Mouse (Mus musculus) myocyte (in vitro differentiated cells): Measurements from ENCODE around the gene Syt8. TPM values are rescaled to one million over a fixed set of nuclear protein-coding genes. Genes with fewer than 3 reads are reported as not detected.

ENCODE experiments used
- H3K27me3 ChIP-seq: one replicate; pipeline ENCODE4 v1.6.1; 2011; ENCODE audit not compliant: control insufficient read depth, insufficient read depth, insufficient read length
- H3K36me3 ChIP-seq: one replicate; pipeline ENCODE4 v1.6.1; 2011; ENCODE audit not compliant: control insufficient read depth, insufficient read depth
- H3K4me2 ChIP-seq: one replicate; pipeline ENCODE4 v1.6.1; 2011; ENCODE audit warnings: low read depth, control low read depth
- H3K4me3 ChIP-seq: one replicate; pipeline ENCODE4 v1.5.1; 2011; ENCODE audit warnings: mild to moderate bottlenecking, control low read depth, moderate library complexity
- H3K79me2 ChIP-seq: one replicate; pipeline ENCODE4 v1.6.1; 2011; ENCODE audit not compliant: control insufficient read depth, insufficient read depth
- H3ac ChIP-seq: one replicate; pipeline ENCODE4 v1.6.1; 2011; ENCODE audit not compliant: control insufficient read depth, insufficient read length
- CEBPB ChIP-seq: IDR thresholded peaks from 2 replicates; pipeline ENCODE4 v1.6.1; 2011; ENCODE audit warnings: mild to moderate bottlenecking, moderate library complexity; ENCODE audit not compliant: poor library complexity, insufficient read depth, severe bottlenecking
- E2F4 ChIP-seq: IDR thresholded peaks from one replicate; pipeline ENCODE4 v1.6.1; 2011; ENCODE audit warnings: mild to moderate bottlenecking, control low read depth, moderate library complexity; ENCODE audit not compliant: insufficient read depth
- MAX ChIP-seq: IDR thresholded peaks from one replicate; pipeline ENCODE4 v1.6.1; 2011; ENCODE audit warnings: low read depth, mild to moderate bottlenecking, control low read depth
- MYOD1 ChIP-seq, 3 experiments: IDR thresholded peaks; one replicate each; pipeline ENCODE4 v1.6.1; 2011; ENCODE audit warnings: control low read depth in 2 of 3, low read depth in 2 of 3, mild to moderate bottlenecking in 2 of 3, moderate library complexity in 1 of 3; ENCODE audit not compliant: insufficient read length in 2 of 3, control insufficient read depth in 1 of 3
- MYOG ChIP-seq, 3 experiments: IDR thresholded peaks; one replicate each; pipeline ENCODE4 v1.6.1; 2011; ENCODE audit warnings: control low read depth in 2 of 3, low read depth in 2 of 3, mild to moderate bottlenecking in 2 of 3; ENCODE audit not compliant: insufficient read length in 2 of 3, control insufficient read depth in 1 of 3, insufficient read depth in 1 of 3
- POLR2A ChIP-seq: IDR thresholded peaks from one replicate; pipeline ENCODE4 v1.6.1; 2011; ENCODE audit warnings: low read depth, mild to moderate bottlenecking, control low read depth, moderate library complexity; ENCODE audit not compliant: insufficient read length
- POLR2AphosphoS2 ChIP-seq: IDR thresholded peaks from one replicate; pipeline ENCODE4 v1.6.1; 2011; ENCODE audit warnings: low read depth, control low read depth; ENCODE audit not compliant: insufficient read length
- REST ChIP-seq: IDR thresholded peaks from one replicate; pipeline ENCODE4 v1.6.1; 2011; ENCODE audit warnings: mild to moderate bottlenecking, control low read depth, moderate library complexity; ENCODE audit not compliant: insufficient read depth, insufficient read length
- SRF ChIP-seq: IDR thresholded peaks from one replicate; pipeline ENCODE4 v1.6.1; 2011; ENCODE audit warnings: low read depth; ENCODE audit not compliant: control insufficient read depth, insufficient read length
- TCF12 ChIP-seq: IDR thresholded peaks from one replicate; pipeline ENCODE4 v1.6.1; 2011; ENCODE audit warnings: mild to moderate bottlenecking, control low read depth; ENCODE audit not compliant: poor library complexity, insufficient read depth, severe bottlenecking
- TCF3 ChIP-seq: IDR thresholded peaks from one replicate; pipeline ENCODE4 v1.6.1; 2011; ENCODE audit warnings: low read depth, control low read depth; ENCODE audit not compliant: insufficient read length
- USF1 ChIP-seq: IDR thresholded peaks from one replicate; pipeline ENCODE4 v1.6.1; 2011; ENCODE audit warnings: low read depth, mild to moderate bottlenecking, control low read depth, moderate library complexity
- polyA plus RNA-seq: library from polyadenylated mRNA; unstranded; fragments of >200 nt; fragmentation: generic; extraction: Trizol; gene quantifications from one replicate; pipeline ENCODE4 v1.2.1, GENCODE M21; 2012; ENCODE audit warnings: missing spikeins

Syt8 gene
- polyA plus RNA-seq, 1 experiment = 14.5 TPM

DNA sequence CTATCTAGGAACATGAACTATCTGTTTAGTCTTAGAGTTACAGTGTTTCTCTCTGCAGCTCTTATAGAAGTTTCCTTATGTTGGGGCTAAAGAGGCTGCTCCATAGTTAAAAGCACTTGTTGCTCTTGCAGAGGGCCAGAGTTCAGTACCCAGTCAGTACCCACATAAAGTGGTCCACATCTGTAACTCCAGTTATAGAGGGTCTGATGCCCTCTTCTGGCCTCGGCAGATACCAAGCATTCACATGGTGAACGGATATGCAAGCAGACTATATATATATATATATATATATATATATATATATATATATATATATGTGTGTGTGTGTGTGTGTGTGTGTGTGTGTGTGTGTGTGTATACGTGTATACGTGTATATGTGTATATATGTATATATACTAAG is 26.7 kb upstream of the Syt8 start:
- Histone ChIP-seq H3K79me2 (no peaks in the 10 kb centered on the region), H3ac (no peak overlapping the region), H3K4me3 (no peak overlapping the region), H3K4me2 (no peak overlapping the region), H3K27me3 (no peaks in the 10 kb centered on the region), H3K36me3 (no peaks in the 10 kb centered on the region)
- TF ChIP-seq MAX (no peak), MYOD1 (IDR thresholded peaks at IDR 0.05; ENCODE audit: control insufficient read depth in 1 of 3, insufficient read length in 2 of 3, low read depth in 2 of 3) (no peak), POLR2A (no peak)

DNA sequence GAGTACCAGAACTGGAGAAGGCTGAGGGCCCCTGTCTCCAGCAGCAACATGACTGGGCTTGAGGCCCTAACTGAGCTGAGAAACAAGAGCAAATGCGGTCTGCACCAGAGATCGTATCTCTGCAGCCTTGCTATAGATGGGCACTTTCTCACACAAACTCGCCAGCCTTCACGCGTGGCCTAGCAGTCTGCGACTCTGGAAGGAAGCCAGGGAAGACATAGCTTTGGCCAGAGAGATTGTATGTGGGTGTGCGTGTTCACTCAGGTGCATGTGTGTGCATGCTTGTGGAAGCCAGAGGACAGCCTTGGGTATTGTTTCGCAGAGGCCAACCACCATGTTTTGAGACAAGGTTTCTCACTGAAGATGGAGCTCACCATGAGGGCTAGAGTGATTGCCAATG is 26.0 kb upstream of the Syt8 start:
- Histone ChIP-seq H3K4me3 (no peak overlapping the region), H3K79me2 (no peaks in the 10 kb centered on the region), H3K36me3 (no peaks in the 10 kb centered on the region), H3ac (no peak overlapping the region), H3K4me2 (no peak overlapping the region), H3K27me3 (no peaks in the 10 kb centered on the region)
- TF ChIP-seq POLR2A (no peak), E2F4 (no peak)

DNA sequence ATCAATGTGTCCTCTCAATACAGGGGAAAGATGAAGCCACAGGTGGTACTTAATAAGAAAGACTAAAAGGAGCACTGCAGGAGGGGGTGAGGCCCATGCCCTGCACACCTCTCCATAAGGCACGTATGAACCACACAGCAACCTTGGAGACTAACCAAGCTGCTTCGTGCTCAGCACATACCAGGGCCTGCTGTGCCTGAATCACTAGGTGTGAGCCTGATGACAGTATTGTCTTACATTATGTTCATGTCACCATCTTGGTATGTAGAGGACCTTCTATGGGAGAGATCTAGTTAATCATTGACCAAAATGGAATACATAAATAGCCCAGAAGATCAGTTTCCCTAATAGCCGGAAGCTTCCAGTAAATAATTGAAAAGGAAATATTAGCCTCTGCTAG is 25.0 kb upstream of the Syt8 start:
- TF ChIP-seq MYOD1 (IDR thresholded peaks at IDR 0.05; ENCODE audit: control insufficient read depth in 1 of 3, insufficient read length in 2 of 3, low read depth in 2 of 3) (no peak), USF1 (no peak), CEBPB (no peak), TCF3 (no peak), SRF (no peak), MAX (no peak), TCF12 (no peak), E2F4 (no peak), REST (no peak)
- Histone ChIP-seq H3K4me3 (no peak overlapping the region), H3K27me3 (no peaks in the 10 kb centered on the region), H3ac (no peak overlapping the region), H3K36me3 (no peaks in the 10 kb centered on the region), H3K79me2 (no peaks in the 10 kb centered on the region), H3K4me2 (no peak overlapping the region)

DNA sequence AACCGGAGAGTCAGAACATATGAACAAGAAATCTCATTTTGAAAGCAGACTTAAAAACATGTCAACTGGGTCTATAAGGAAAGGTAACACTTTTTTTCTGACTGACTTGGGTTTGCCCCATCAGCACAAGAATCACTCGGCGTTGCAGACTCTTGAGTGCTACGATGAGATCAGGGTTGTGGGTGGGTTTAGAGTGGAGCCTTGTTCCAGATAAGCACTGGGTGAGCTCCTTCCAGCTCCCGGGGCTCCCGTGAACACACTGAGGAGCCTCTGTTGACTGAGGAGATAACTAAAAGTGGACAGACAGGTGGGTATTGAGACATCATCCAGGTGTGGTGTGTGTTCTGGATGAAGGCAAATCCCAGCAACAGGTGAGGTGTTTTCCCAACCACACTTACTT is 21.4 kb upstream of the Syt8 start:
- Histone ChIP-seq H3K79me2 (no peaks in the 10 kb centered on the region), H3K4me2 (no peak overlapping the region), H3ac (no peak overlapping the region), H3K27me3 (no peaks in the 10 kb centered on the region), H3K4me3 (no peak overlapping the region), H3K36me3 (no peaks in the 10 kb centered on the region)
- TF ChIP-seq MYOD1 (IDR thresholded peaks at IDR 0.05; ENCODE audit: control insufficient read depth in 1 of 3, insufficient read length in 2 of 3, low read depth in 2 of 3) (no peak), TCF12 (no peak), USF1 (no peak), MYOG (IDR thresholded peaks at IDR 0.05; ENCODE audit: control insufficient read depth in 1 of 3, insufficient read depth in 1 of 3, insufficient read length in 2 of 3, low read depth in 2 of 3) (no peak), POLR2A (no peak), E2F4 (no peak), SRF (no peak), POLR2AphosphoS2 (no peak), REST (no peak), TCF3 (no peak), MAX (no peak), CEBPB (no peak)

DNA sequence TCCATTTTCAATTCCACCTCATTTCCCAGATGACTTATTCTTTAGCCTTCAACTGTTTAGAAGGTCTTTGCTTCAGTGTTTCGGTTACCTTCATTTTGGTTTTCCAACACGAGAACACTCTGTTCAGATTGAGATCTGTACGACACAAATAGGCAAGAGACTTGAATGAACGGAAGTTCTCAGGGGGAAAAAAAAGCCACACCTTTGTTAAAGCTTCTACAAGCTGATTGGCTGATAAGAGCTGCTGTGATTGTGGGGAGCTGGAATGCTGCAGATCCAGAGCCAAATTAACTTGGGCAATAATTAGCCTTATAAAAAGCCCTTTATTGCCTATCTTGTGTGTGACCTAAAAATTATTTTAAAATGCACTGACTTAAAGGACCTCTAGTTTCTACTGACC is 19.3 kb upstream of the Syt8 start:
- TF ChIP-seq MYOD1 (IDR thresholded peaks at IDR 0.05; ENCODE audit: control insufficient read depth in 1 of 3, insufficient read length in 2 of 3, low read depth in 2 of 3) (no peak), MYOG (IDR thresholded peaks at IDR 0.05; ENCODE audit: control insufficient read depth in 1 of 3, insufficient read depth in 1 of 3, insufficient read length in 2 of 3, low read depth in 2 of 3) (no peak), REST (no peak), MAX (no peak), USF1 (no peak), CEBPB (no peak), POLR2A (no peak), E2F4 (no peak), TCF12 (no peak), POLR2AphosphoS2 (no peak), TCF3 (no peak), SRF (no peak)
- Histone ChIP-seq H3K4me2 (no peak overlapping the region), H3ac (no peak overlapping the region), H3K27me3 (no peaks in the 10 kb centered on the region), H3K79me2 (no peaks in the 10 kb centered on the region), H3K4me3 (no peak overlapping the region), H3K36me3 (no peaks in the 10 kb centered on the region)

DNA sequence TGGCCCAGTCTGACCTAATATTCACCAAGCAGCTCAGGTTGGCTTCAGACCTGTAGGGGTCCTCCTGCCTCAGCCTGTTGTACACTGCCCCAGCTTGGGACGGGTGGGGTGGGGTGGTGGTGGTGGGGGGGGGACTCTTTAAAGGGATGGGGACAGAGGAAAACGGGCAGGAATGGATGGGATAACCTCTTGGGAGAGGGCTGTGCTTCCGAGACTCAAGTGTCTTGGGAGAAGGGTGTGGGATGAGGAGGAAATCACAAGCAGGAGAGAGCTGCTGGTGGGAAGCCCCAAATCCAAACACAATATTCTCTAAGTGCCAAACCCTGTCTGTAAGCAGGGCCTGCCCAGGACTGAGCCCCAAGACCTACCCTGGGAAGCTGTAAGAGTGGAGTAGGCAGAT is 18.4 kb upstream of the Syt8 start:
- no peak overlapping the region for H3K4me2 ChIP-seq
- TF ChIP-seq SRF = no peak
- no peak for TF ChIP-seq MYOG (IDR thresholded peaks at IDR 0.05; ENCODE audit: control insufficient read depth in 1 of 3, insufficient read depth in 1 of 3, insufficient read length in 2 of 3, low read depth in 2 of 3)
- no peak for TF ChIP-seq MAX
- no peak for TF ChIP-seq MYOD1 (IDR thresholded peaks at IDR 0.05; ENCODE audit: control insufficient read depth in 1 of 3, insufficient read length in 2 of 3, low read depth in 2 of 3)
- no peak for TF ChIP-seq TCF12
- TF ChIP-seq POLR2A = no peak
- TF ChIP-seq E2F4 = no peak
- TF ChIP-seq USF1 = no peak
- no peak for TF ChIP-seq POLR2AphosphoS2
- no peak for TF ChIP-seq REST
- no peak for TF ChIP-seq TCF3
- no peak for TF ChIP-seq CEBPB
- H3ac ChIP-seq = no peak overlapping the region
- H3K4me3 ChIP-seq = no peak overlapping the region
- H3K27me3 ChIP-seq = no peaks in the 10 kb centered on the region
- H3K36me3 ChIP-seq = no peaks in the 10 kb centered on the region
- no peaks in the 10 kb centered on the region for H3K79me2 ChIP-seq
